Mouse (Mus musculus): ENCODE measurements at regions not wholly inside any gene's neighbourhood (a gene's known extent, or its start where the extent isn't known, plus 50 kb on each side); places are given as distances from the start of the nearest gene placed in this dataset.

- 92% methylated on average over 2 of the region's 2 CpGs for WGBS
- ATAC-seq (ENCODE audit: low FRiP score, low TSS enrichment): no peak
- Histone ChIP-seq H3K9me3 (ENCODE audit: control insufficient read depth, low read length) (no peaks in the 10 kb centered on the region), H3K27ac (ENCODE audit: low read depth, low read length) (no peak overlapping the region), H3K4me2 (replicated peaks; ENCODE audit: low read depth, low read length) (no peak overlapping the region), H3K4me1 (ENCODE audit: control insufficient read depth, insufficient read depth, low read length) (no peaks in the 10 kb centered on the region), H3K4me3 (ENCODE audit: low read length) (no peak overlapping the region), H3K9ac (ENCODE audit: low read depth, low read length) (no peak overlapping the region), H3K36me3 (ENCODE audit: control insufficient read depth, insufficient read depth, low read length) (no peaks in the 10 kb centered on the region), H3K27me3 (ENCODE audit: control insufficient read depth, insufficient read depth, low read length) (no peaks in the 10 kb centered on the region)
These were observed 288.7 kb downstream of the Pik3r1 start for GRCm38 (mm10) chr13:101479297-101479652.

GRCm38 (mm10) chr13:101478608-101479296 is 289.3 kb downstream of the Pik3r1 start:
- H3K9ac ChIP-seq (ENCODE audit: low read depth, low read length): no peak overlapping the region
- no peak overlapping the region for H3K27ac ChIP-seq (ENCODE audit: low read depth, low read length)
- ATAC-seq (ENCODE audit: low FRiP score, low TSS enrichment): no peak
- no peaks in the 10 kb centered on the region for H3K27me3 ChIP-seq (ENCODE audit: control insufficient read depth, insufficient read depth, low read length)
- H3K4me1 ChIP-seq (ENCODE audit: control insufficient read depth, insufficient read depth, low read length): no peaks in the 10 kb centered on the region
- 72% methylated on average over 4 of the region's 4 CpGs for WGBS
- no peak overlapping the region for H3K4me3 ChIP-seq (ENCODE audit: low read length)
- no peak overlapping the region for H3K4me2 ChIP-seq (replicated peaks; ENCODE audit: low read depth, low read length)
- H3K9me3 ChIP-seq (ENCODE audit: control insufficient read depth, low read length): no peaks in the 10 kb centered on the region
- H3K36me3 ChIP-seq (ENCODE audit: control insufficient read depth, insufficient read depth, low read length): no peaks in the 10 kb centered on the region

- Histone ChIP-seq H3K36me3 (ENCODE audit: control insufficient read depth, insufficient read depth, low read length) (no peaks in the 10 kb centered on the region), H3K4me3 (ENCODE audit: low read length) (no peak overlapping the region), H3K4me2 (replicated peaks; ENCODE audit: low read depth, low read length) (no peak overlapping the region), H3K9ac (ENCODE audit: low read depth, low read length) (no peak overlapping the region), H3K4me1 (ENCODE audit: control insufficient read depth, insufficient read depth, low read length) (no peaks in the 10 kb centered on the region), H3K27ac (ENCODE audit: low read depth, low read length) (no peak overlapping the region), H3K27me3 (ENCODE audit: control insufficient read depth, insufficient read depth, low read length) (no peaks in the 10 kb centered on the region), H3K9me3 (ENCODE audit: control insufficient read depth, low read length) (no peaks in the 10 kb centered on the region)
- ATAC-seq (ENCODE audit: low FRiP score, low TSS enrichment): no peak
- 87% methylated on average over 8 of the region's 8 CpGs for WGBS
These were observed 294.7 kb downstream of the Pik3r1 start for GRCm38 (mm10) chr13:101473349-101473748.

GRCm38 (mm10) chr13:101470560-101471247 is 297.3 kb downstream of the Pik3r1 start:
- 86% methylated on average over 20 of the region's 20 CpGs for WGBS
- no peaks in the 10 kb centered on the region for H3K27me3 ChIP-seq (ENCODE audit: control insufficient read depth, insufficient read depth, low read length)
- no peak for ATAC-seq (ENCODE audit: low FRiP score, low TSS enrichment)
- no peak overlapping the region for H3K4me3 ChIP-seq (ENCODE audit: low read length)
- H3K36me3 ChIP-seq (ENCODE audit: control insufficient read depth, insufficient read depth, low read length): no peaks in the 10 kb centered on the region
- H3K4me1 ChIP-seq (ENCODE audit: control insufficient read depth, insufficient read depth, low read length): peaks cover 2% of the 10 kb centered on the region; the same call in 1 of the 2 replicates
- no peaks in the 10 kb centered on the region for H3K9me3 ChIP-seq (ENCODE audit: control insufficient read depth, low read length)
- no peak overlapping the region for H3K4me2 ChIP-seq (replicated peaks; ENCODE audit: low read depth, low read length)
- H3K9ac ChIP-seq (ENCODE audit: low read depth, low read length): no peak overlapping the region
- no peak overlapping the region for H3K27ac ChIP-seq (ENCODE audit: low read depth, low read length)

- ATAC-seq (ENCODE audit: low FRiP score, low TSS enrichment): no peak
- H3K4me1 ChIP-seq (ENCODE audit: control insufficient read depth, insufficient read depth, low read length): peaks cover 15% of the 10 kb centered on the region
These were observed 302.3 kb downstream of the Pik3r1 start for GRCm38 (mm10) chr13:101465748-101466127.

GRCm38 (mm10) chr13:101464928-101465747 is 302.9 kb downstream of the Pik3r1 start:
- 28% methylated on average over 7 of the region's 7 CpGs for WGBS
- no peak overlapping the region for H3K27ac ChIP-seq (ENCODE audit: low read depth, low read length)
- no peaks in the 10 kb centered on the region for H3K9me3 ChIP-seq (ENCODE audit: control insufficient read depth, low read length)
- peaks cover 15% of the 10 kb centered on the region for H3K4me1 ChIP-seq (ENCODE audit: control insufficient read depth, insufficient read depth, low read length)
- H3K4me3 ChIP-seq (ENCODE audit: low read length): no peak overlapping the region
- H3K4me2 ChIP-seq (replicated peaks; ENCODE audit: low read depth, low read length): no peak overlapping the region
- H3K9ac ChIP-seq (ENCODE audit: low read depth, low read length): no peak overlapping the region
- H3K27me3 ChIP-seq (ENCODE audit: control insufficient read depth, insufficient read depth, low read length): no peaks in the 10 kb centered on the region
- peak; percentile 90 for ATAC-seq (ENCODE audit: low FRiP score, low TSS enrichment)
- H3K36me3 ChIP-seq (ENCODE audit: control insufficient read depth, insufficient read depth, low read length): no peaks in the 10 kb centered on the region

More at GRCm38 (mm10) chr13:101465748-101466127, 302.3 kb downstream of the Pik3r1 start:
- no peak overlapping the region for H3K4me2 ChIP-seq (replicated peaks; ENCODE audit: low read depth, low read length)
- H3K27ac ChIP-seq (ENCODE audit: low read depth, low read length): peak overlapping the region; percentile 20; the same call in 1 of the 2 replicates
- no peaks in the 10 kb centered on the region for H3K9me3 ChIP-seq (ENCODE audit: control insufficient read depth, low read length)
- WGBS: 55% methylated on average over 3 of the region's 3 CpGs
- no peaks in the 10 kb centered on the region for H3K36me3 ChIP-seq (ENCODE audit: control insufficient read depth, insufficient read depth, low read length)
- no peak overlapping the region for H3K4me3 ChIP-seq (ENCODE audit: low read length)
- H3K27me3 ChIP-seq (ENCODE audit: control insufficient read depth, insufficient read depth, low read length): no peaks in the 10 kb centered on the region
- no peak overlapping the region for H3K9ac ChIP-seq (ENCODE audit: low read depth, low read length)

- no peaks in the 10 kb centered on the region for H3K27me3 ChIP-seq (ENCODE audit: control insufficient read depth, insufficient read depth, low read length)
- no peak overlapping the region for H3K4me2 ChIP-seq (replicated peaks; ENCODE audit: low read depth, low read length)
- H3K27ac ChIP-seq (ENCODE audit: low read depth, low read length): no peak overlapping the region
- no peak for ATAC-seq (ENCODE audit: low FRiP score, low TSS enrichment)
- WGBS: 63% methylated on average over 2 of the region's 2 CpGs
- no peak overlapping the region for H3K4me3 ChIP-seq (ENCODE audit: low read length)
- no peaks in the 10 kb centered on the region for H3K36me3 ChIP-seq (ENCODE audit: control insufficient read depth, insufficient read depth, low read length)
- no peaks in the 10 kb centered on the region for H3K9me3 ChIP-seq (ENCODE audit: control insufficient read depth, low read length)
- H3K9ac ChIP-seq (ENCODE audit: low read depth, low read length): no peak overlapping the region
- no peaks in the 10 kb centered on the region for H3K4me1 ChIP-seq (ENCODE audit: control insufficient read depth, insufficient read depth, low read length)
These were observed 311.1 kb downstream of the Pik3r1 start for GRCm38 (mm10) chr13:101456926-101457325.

- Histone ChIP-seq H3K9me3 (ENCODE audit: control insufficient read depth, low read length) (no peaks in the 10 kb centered on the region), H3K4me1 (ENCODE audit: control insufficient read depth, insufficient read depth, low read length) (no peaks in the 10 kb centered on the region), H3K27me3 (ENCODE audit: control insufficient read depth, insufficient read depth, low read length) (no peaks in the 10 kb centered on the region), H3K4me3 (ENCODE audit: low read length) (no peak overlapping the region), H3K36me3 (ENCODE audit: control insufficient read depth, insufficient read depth, low read length) (no peaks in the 10 kb centered on the region), H3K9ac (ENCODE audit: low read depth, low read length) (no peak overlapping the region), H3K27ac (ENCODE audit: low read depth, low read length) (no peak overlapping the region), H3K4me2 (replicated peaks; ENCODE audit: low read depth, low read length) (no peak overlapping the region)
- ATAC-seq (ENCODE audit: low FRiP score, low TSS enrichment): no peak
These were observed 313.7 kb downstream of the Pik3r1 start for GRCm38 (mm10) chr13:101454276-101454675.

GRCm38 (mm10) chr13:101450501-101450900 is 317.5 kb downstream of the Pik3r1 start:
- 90% methylated on average over 6 of the region's 6 CpGs for WGBS
- H3K9me3 ChIP-seq (ENCODE audit: control insufficient read depth, low read length): no peaks in the 10 kb centered on the region

More at GRCm38 (mm10) chr13:101450501-101450900, 317.5 kb downstream of the Pik3r1 start:
- Histone ChIP-seq H3K36me3 (ENCODE audit: control insufficient read depth, insufficient read depth, low read length) (no peaks in the 10 kb centered on the region), H3K27me3 (ENCODE audit: control insufficient read depth, insufficient read depth, low read length) (no peaks in the 10 kb centered on the region), H3K4me2 (replicated peaks; ENCODE audit: low read depth, low read length) (no peak overlapping the region), H3K4me3 (ENCODE audit: low read length) (no peak overlapping the region), H3K4me1 (ENCODE audit: control insufficient read depth, insufficient read depth, low read length) (no peaks in the 10 kb centered on the region), H3K9ac (ENCODE audit: low read depth, low read length) (no peak overlapping the region), H3K27ac (ENCODE audit: low read depth, low read length) (no peak overlapping the region)
- no peak for ATAC-seq (ENCODE audit: low FRiP score, low TSS enrichment)
